Mouse (Mus musculus) heart, embryonic 11.5 days (tissue): ENCODE data around the gene Kcnmb1. TPM values are rescaled to one million over a fixed set of nuclear protein-coding genes. Genes with fewer than 3 reads are reported as not detected.

Experiments
- ATAC-seq: fragments of 200-750 bp; cut with Nextera tagmentation; replicated peaks from 2 replicates; pipeline ENCODE4 v1.8.0; 2017; ENCODE audit warnings: moderate library complexity; ENCODE audit not compliant: insufficient number of reproducible peaks, low FRiP score, low TSS enrichment
- H3K27ac ChIP-seq: fragments of 300-500 bp; sonication (generic); 2 replicates; pipeline ENCODE4 v1.5.1; 2014; ENCODE audit warnings: mild to moderate bottlenecking, low read depth, low read length
- H3K27me3 ChIP-seq: fragments of 300-500 bp; sonication (generic); 2 replicates; pipeline ENCODE4 v1.6.1; 2014; ENCODE audit warnings: mild to moderate bottlenecking, low read length, mixed read lengths; ENCODE audit not compliant: control insufficient read depth, insufficient read depth
- H3K36me3 ChIP-seq: fragments of 300-500 bp; sonication (generic); 2 replicates; pipeline ENCODE4 v1.6.1; 2014; ENCODE audit warnings: mild to moderate bottlenecking, low read length, moderate library complexity, mixed read lengths; ENCODE audit not compliant: control insufficient read depth, insufficient read depth
- H3K4me1 ChIP-seq: fragments of 300-500 bp; sonication (generic); 2 replicates; pipeline ENCODE4 v1.6.1; 2014; ENCODE audit warnings: low read length; ENCODE audit not compliant: control insufficient read depth, insufficient read depth
- H3K4me2 ChIP-seq: fragments of 300-500 bp; sonication (generic); 2 replicates; pipeline ENCODE4 v1.6.1; 2014; ENCODE audit warnings: mild to moderate bottlenecking, moderate library complexity
- H3K4me3 ChIP-seq: fragments of 300-500 bp; sonication (generic); 2 replicates; pipeline ENCODE4 v1.5.1; 2014; ENCODE audit warnings: low read depth, low read length
- H3K9ac ChIP-seq: fragments of 300-500 bp; sonication (generic); 2 replicates; pipeline ENCODE4 v1.6.1; 2014; ENCODE audit warnings: mild to moderate bottlenecking, low read depth, low read length, moderate library complexity
- H3K9me3 ChIP-seq: fragments of 300-500 bp; sonication (generic); replicated peaks from 2 replicates; pipeline ENCODE4 v1.6.1; 2016; ENCODE audit warnings: low read length; ENCODE audit not compliant: control insufficient read depth
- WGBS: fragments of 180-500 bp; shearing (Covaris S2); extraction: QIAGEN DNeasy Blood & Tissue Kit; methylation state at CpG from one replicate; pipeline ENCODE4 v1.1.7; 2014; ENCODE audit not compliant: insufficient replicate concordance; 5-methylcytosine and 5-hydroxymethylcytosine counted together
- polyA plus RNA-seq: library from polyadenylated mRNA; unstranded; fragments of >200 nt; fragmentation: Nextera tagmentation; extraction: Ambion mirVana; gene quantifications from 2 replicates; pipeline ENCODE4 v1.2.1, GENCODE M21; 2014

Gene Kcnmb1
- 6.8 and 7.3 TPM in 2 replicates for polyA plus RNA-seq

DNA sequence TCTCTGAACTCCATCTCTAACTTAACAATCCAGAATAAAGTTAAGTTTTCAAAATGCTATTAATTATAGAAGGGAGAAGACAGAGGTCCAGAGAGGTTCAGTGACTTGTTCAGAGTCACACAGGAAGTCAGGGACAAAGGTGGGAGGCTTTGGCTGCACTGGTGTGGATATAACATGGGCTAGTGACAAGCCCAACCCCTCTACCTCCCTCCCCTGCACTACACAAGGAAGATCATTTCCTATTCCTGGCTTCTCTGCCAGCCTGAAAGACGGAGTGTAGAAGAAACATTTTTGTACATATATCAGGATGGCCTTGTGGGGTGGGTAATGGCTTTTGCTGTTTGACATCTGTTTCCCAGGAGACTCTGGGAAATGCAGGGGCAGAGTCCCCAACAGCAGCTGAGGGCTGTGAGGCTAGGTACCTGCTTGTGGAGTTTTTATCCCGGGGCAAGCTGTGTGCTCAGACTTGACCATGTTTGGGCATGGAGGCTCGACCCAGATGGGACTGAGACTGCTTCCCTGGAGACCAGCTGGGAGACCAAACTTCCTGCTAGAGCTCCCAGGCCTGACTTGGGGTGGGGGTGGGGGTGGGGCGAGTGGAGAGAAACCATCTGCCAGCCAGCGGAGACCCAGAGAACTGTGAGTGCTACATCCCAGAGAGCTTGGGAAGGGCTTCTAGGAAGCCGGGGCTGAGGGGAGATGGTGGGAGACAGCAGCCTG is at the start of gene Kcnmb1:
TSS of gene Kcnmb1 (plus strand) at position 326 of the 720 bp plus-strand sequence.
- H3K4me3 ChIP-seq, result 0 out of 2 replicates have a peak within 1 kb of the TSS, but pooled peaks have one; percentile 2
- no peaks in the 10 kb centered on the region for H3K36me3 ChIP-seq
- peak within 1 kb of the TSS; percentile 51 for H3K4me2 ChIP-seq
- no peaks in the 10 kb centered on the region for H3K9me3 ChIP-seq
- peaks cover 16% of the 10 kb centered on the region for H3K4me1 ChIP-seq
- 11% methylated on average over 6 of the region's 6 CpGs for WGBS
- peak within 1 kb of the TSS; percentile 4; the same call in 1 of the 2 replicates for H3K9ac ChIP-seq
- H3K27me3 ChIP-seq, result no peaks in the 10 kb centered on the region
- H3K27ac ChIP-seq, result peak within 1 kb of the TSS; percentile 70
- peak; percentile 67 for ATAC-seq

DNA sequence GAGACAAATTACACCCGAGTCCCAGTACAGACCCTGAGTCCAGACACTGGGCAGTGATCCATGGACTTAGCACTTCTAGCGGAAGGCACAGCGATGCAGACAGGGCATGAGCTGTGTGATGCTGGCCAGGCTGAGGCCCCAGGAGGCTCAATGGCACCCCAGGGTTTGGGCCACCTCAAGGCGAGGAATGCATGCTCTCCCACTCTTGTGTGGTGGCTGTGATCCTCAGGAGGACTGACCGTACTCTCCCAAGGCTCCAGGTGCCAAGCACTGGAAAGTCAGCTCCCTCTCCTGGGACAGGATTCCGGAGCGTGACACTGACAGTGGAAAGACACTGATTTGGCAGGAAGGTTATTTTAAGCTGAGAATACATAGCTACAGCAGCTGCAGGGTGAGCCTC is 49.8 kb upstream of the Kcnmb1 start:
- no peaks in the 10 kb centered on the region for H3K27me3 ChIP-seq
- no peaks in the 10 kb centered on the region for H3K9me3 ChIP-seq
- no peak overlapping the region for H3K9ac ChIP-seq
- no peak for ATAC-seq
- no peaks in the 10 kb centered on the region for H3K36me3 ChIP-seq
- 64% methylated on average over 7 of the region's 7 CpGs for WGBS
- no peak overlapping the region for H3K4me2 ChIP-seq
- H3K4me3 ChIP-seq, result no peak overlapping the region
- peaks cover 16% of the 10 kb centered on the region; the same call in 1 of the 2 replicates for H3K4me1 ChIP-seq
- H3K27ac ChIP-seq, result no peak overlapping the region

DNA sequence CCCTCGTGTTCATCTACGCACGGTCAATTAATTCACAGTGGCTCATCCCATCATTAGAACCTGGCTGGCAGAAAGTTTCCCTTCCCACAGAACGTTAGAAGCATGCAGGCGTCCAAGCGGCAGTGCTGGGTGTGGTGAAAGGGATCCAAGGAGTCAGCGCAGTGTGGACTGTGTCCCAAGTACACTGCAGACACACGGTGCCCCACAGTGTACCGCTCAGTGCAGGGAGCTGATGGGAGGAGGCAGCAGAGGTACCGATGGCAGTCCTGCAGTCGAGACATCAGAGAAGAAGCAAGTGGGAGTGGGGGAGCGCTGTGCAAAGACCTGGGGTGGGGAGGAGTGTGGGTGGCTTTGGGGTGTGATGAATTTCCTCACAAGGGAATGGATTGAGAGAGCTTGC is 48.6 kb upstream of the Kcnmb1 start:
- Histone ChIP-seq H3K36me3 (no peaks in the 10 kb centered on the region), H3K4me2 (no peak overlapping the region), H3K9me3 (no peaks in the 10 kb centered on the region), H3K4me3 (no peak overlapping the region), H3K4me1 (peaks cover 16% of the 10 kb centered on the region; the same call in 1 of the 2 replicates), H3K27ac (no peak overlapping the region), H3K9ac (no peak overlapping the region), H3K27me3 (no peaks in the 10 kb centered on the region)
- ATAC-seq, result no peak
- 83% methylated on average over 12 of the region's 12 CpGs for WGBS

DNA sequence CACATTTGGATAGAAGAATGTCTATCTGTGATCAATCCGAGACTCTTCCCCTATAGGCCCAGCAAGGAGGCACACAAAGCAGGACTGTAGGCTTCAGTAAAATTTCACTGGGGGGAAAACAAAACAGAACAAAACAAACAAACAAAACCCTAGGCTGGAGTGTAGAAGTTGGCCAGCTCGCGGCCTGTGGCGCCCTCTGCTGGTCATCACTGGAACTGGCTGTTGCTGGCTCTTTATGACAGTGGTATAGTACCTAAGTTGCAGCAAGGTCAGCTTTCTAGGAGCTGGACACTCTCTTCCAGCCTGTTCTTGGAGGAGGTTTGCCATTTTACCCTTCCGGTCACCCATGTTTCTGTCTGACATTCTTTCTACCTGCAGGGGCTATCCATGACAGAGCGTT is 45.2 kb upstream of the Kcnmb1 start:
- ATAC-seq, result no peak
- no peaks in the 10 kb centered on the region for H3K4me1 ChIP-seq
- WGBS, result 22% methylated on average over 6 of the region's 6 CpGs
- no peaks in the 10 kb centered on the region for H3K9me3 ChIP-seq
- H3K27ac ChIP-seq, result no peak overlapping the region
- H3K36me3 ChIP-seq, result no peaks in the 10 kb centered on the region
- no peak overlapping the region for H3K4me2 ChIP-seq
- no peak overlapping the region for H3K9ac ChIP-seq
- H3K4me3 ChIP-seq, result no peak overlapping the region
- no peaks in the 10 kb centered on the region for H3K27me3 ChIP-seq

DNA sequence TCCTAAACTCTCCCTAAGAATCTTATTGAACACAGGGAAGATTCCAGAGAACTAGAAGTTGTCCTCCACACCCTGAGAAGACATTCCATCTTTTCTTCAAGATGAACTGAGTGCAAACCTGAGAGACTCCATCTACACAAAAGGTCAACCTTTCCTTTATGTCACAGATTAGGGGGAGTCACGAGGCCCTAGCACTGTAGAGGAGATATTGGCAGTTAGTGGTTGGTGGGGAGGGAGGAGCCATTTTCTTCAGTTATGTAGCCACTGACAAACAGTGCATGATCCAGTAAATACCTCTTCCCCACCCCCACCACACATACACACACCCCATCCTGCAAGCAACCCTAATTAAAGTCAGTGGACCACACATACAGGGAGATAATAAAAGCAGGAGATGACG is 44.4 kb upstream of the Kcnmb1 start:
- Histone ChIP-seq H3K27me3 (no peaks in the 10 kb centered on the region), H3K4me2 (no peak overlapping the region), H3K36me3 (no peaks in the 10 kb centered on the region), H3K9me3 (no peaks in the 10 kb centered on the region), H3K9ac (no peak overlapping the region), H3K4me1 (no peaks in the 10 kb centered on the region), H3K27ac (no peak overlapping the region), H3K4me3 (no peak overlapping the region)
- WGBS, result 42% methylated on average over 2 of the region's 2 CpGs
- ATAC-seq, result no peak

DNA sequence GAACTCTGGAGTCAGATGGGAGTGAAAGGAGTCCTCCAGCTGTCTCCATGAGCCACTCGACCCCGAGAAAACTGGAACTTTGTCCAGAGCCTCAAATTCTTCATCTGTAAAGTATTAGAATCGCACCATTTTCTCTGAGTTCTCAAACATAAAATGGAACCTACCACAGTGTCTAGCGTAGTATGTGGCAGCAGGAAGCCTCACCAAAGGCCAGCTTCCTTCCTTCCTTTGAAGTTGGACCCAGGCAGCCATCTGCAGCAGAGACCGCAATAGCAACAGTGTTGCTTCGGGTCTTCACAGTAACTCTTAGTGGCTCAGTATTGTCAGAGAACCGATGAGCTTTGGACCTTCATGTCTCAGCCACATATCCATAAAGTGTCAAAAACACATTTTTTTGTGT is 43.0 kb upstream of the Kcnmb1 start:
- Histone ChIP-seq H3K27me3 (no peaks in the 10 kb centered on the region), H3K9ac (no peak overlapping the region), H3K4me3 (no peak overlapping the region), H3K36me3 (no peaks in the 10 kb centered on the region), H3K4me1 (no peaks in the 10 kb centered on the region), H3K4me2 (no peak overlapping the region), H3K27ac (no peak overlapping the region), H3K9me3 (no peaks in the 10 kb centered on the region)
- 65% methylated on average over 7 of the region's 7 CpGs for WGBS
- no peak for ATAC-seq

DNA sequence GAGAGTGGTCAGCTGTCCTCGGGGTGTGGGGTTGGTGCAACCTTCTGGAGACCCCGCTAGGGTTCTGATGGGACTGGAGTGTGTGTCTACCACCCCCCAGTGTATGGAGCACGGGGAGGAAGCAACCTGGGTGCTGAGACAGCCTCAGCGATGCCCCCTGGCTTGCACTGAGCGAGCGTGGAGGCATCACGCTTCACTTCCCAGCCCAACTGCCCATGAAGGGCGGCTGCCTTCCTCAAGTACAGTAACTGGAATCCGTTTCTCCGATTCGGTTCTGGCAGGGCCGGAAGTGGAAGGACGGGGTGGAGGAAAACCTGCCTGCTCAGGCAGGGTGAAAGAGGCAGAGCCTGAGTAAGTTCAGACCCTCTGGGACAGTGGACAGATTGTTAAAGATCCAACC is 41.4 kb upstream of the Kcnmb1 start:
- 67% methylated on average over 13 of the region's 13 CpGs for WGBS
- Histone ChIP-seq H3K9ac (no peak overlapping the region), H3K4me1 (no peaks in the 10 kb centered on the region), H3K9me3 (no peaks in the 10 kb centered on the region), H3K36me3 (no peaks in the 10 kb centered on the region), H3K27ac (no peak overlapping the region), H3K4me3 (no peak overlapping the region), H3K4me2 (no peak overlapping the region), H3K27me3 (0 out of 2 replicates have a peak, but pooled peaks cover 2% of the 10 kb centered on the region)
- no peak for ATAC-seq

DNA sequence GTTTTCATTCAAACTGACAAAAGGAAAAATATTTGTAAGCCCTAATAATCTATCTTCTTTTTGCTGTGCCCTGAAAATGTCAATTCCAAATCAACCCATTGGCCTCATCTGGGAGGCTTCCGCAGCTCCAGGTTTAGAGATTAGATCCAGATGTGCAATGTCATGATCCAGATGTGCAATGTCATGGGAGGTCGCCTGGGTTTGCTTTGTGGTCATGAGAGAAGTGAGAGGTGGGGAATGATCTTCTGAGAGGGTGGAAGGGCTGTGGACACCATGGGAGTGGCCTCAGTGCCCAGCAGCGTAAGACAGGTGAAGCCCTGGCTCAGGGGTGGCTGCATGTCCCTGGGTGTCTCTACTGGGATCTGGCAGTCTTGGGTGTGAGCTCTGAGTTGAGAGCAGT is 39.8 kb upstream of the Kcnmb1 start:
- no peak overlapping the region for H3K4me3 ChIP-seq
- no peaks in the 10 kb centered on the region for H3K36me3 ChIP-seq
- no peaks in the 10 kb centered on the region for H3K9me3 ChIP-seq
- 59% methylated on average over 3 of the region's 3 CpGs for WGBS
- no peak overlapping the region for H3K9ac ChIP-seq
- H3K27me3 ChIP-seq, result 0 out of 2 replicates have a peak, but pooled peaks cover 2% of the 10 kb centered on the region
- no peak overlapping the region for H3K27ac ChIP-seq
- ATAC-seq, result no peak
- no peaks in the 10 kb centered on the region for H3K4me1 ChIP-seq
- H3K4me2 ChIP-seq, result no peak overlapping the region

DNA sequence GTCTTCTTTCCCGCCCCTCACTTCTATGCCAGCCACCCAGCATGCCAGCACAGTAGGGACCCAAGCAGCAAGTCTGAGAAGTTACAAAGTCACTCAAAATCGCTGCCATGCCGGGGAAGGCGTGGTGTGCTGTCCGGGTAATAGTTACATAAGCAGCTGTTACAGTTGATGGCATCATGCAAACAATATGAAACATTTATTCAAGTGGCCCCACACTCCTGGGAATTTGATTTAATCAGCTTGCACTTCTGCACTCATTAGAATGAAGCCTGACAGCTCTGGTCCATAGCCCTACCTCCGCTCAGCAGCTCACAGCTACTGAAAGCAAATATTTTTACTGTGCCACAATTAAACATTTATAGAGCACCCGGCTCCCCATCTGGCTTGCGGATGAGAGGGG is 37.0 kb upstream of the Kcnmb1 start:
- no peaks in the 10 kb centered on the region for H3K36me3 ChIP-seq
- no peak overlapping the region for H3K4me2 ChIP-seq
- WGBS, result 72% methylated on average over 8 of the region's 8 CpGs
- H3K27ac ChIP-seq, result no peak overlapping the region
- 0 out of 2 replicates have a peak, but pooled peaks cover 2% of the 10 kb centered on the region for H3K27me3 ChIP-seq
- H3K9ac ChIP-seq, result no peak overlapping the region
- no peak for ATAC-seq
- no peaks in the 10 kb centered on the region for H3K9me3 ChIP-seq
- H3K4me1 ChIP-seq, result no peaks in the 10 kb centered on the region
- H3K4me3 ChIP-seq, result no peak overlapping the region
